Mouse (Mus musculus) midbrain, embryonic 12.5 days (tissue): ENCODE data around the gene Dennd5a. TPM values are rescaled to one million over a fixed set of nuclear protein-coding genes. Genes with fewer than 3 reads are reported as not detected.
"Not testable (repeated sequence)": the region's sequence is repeated elsewhere in the genome, so short reads cannot be mapped to it uniquely, and the experiment has no call there.

Source experiments
- ATAC-seq: fragments of 200-750 bp; cut with Nextera tagmentation; 2 replicates; pipeline ENCODE4 v1.8.0; 2017; ENCODE audit warnings: low read depth, moderate TSS enrichment, moderate library complexity; ENCODE audit not compliant: low FRiP score
- H3K27ac ChIP-seq: fragments of 300-500 bp; sonication (generic); replicated peaks from 2 replicates; pipeline ENCODE4 v1.5.1; 2016; ENCODE audit warnings: mild to moderate bottlenecking
- H3K27me3 ChIP-seq: fragments of 300-500 bp; sonication (generic); 2 replicates; pipeline ENCODE4 v1.6.1; 2016; ENCODE audit warnings: mild to moderate bottlenecking
- H3K36me3 ChIP-seq: fragments of 300-500 bp; sonication (generic); 2 replicates; pipeline ENCODE4 v1.6.1; 2016
- H3K4me1 ChIP-seq: fragments of 300-500 bp; sonication (generic); 2 replicates; pipeline ENCODE4 v1.6.1; 2016
- H3K4me2 ChIP-seq: fragments of 300-500 bp; sonication (generic); replicated peaks from 2 replicates; pipeline ENCODE4 v1.6.1; 2016; ENCODE audit warnings: mild to moderate bottlenecking, moderate library complexity
- H3K4me3 ChIP-seq: fragments of 300-500 bp; sonication (generic); 2 replicates; pipeline ENCODE4 v1.5.1; 2016; ENCODE audit warnings: mild to moderate bottlenecking
- H3K9ac ChIP-seq: fragments of 300-500 bp; sonication (generic); replicated peaks from 2 replicates; pipeline ENCODE4 v1.6.1; 2016; ENCODE audit warnings: mild to moderate bottlenecking, moderate library complexity
- H3K9me3 ChIP-seq: fragments of 300-500 bp; sonication (generic); 2 replicates; pipeline ENCODE4 v1.6.1; 2016; ENCODE audit warnings: mild to moderate bottlenecking
- WGBS: fragments of 180-500 bp; shearing (Covaris S2); methylation state at CpG from one replicate; pipeline ENCODE4 v1.1.7; 2016; 5-methylcytosine and 5-hydroxymethylcytosine counted together
- polyA plus RNA-seq: library from polyadenylated mRNA; unstranded; fragments of >200 nt; fragmentation: Nextera tagmentation; extraction: Ambion mirVana; gene quantifications from 2 replicates; pipeline ENCODE4 v1.2.1, GENCODE M21; 2016

The Dennd5a gene
- polyA plus RNA-seq, 1 experiment from 2014 or later = 51.8 TPM

DNA sequence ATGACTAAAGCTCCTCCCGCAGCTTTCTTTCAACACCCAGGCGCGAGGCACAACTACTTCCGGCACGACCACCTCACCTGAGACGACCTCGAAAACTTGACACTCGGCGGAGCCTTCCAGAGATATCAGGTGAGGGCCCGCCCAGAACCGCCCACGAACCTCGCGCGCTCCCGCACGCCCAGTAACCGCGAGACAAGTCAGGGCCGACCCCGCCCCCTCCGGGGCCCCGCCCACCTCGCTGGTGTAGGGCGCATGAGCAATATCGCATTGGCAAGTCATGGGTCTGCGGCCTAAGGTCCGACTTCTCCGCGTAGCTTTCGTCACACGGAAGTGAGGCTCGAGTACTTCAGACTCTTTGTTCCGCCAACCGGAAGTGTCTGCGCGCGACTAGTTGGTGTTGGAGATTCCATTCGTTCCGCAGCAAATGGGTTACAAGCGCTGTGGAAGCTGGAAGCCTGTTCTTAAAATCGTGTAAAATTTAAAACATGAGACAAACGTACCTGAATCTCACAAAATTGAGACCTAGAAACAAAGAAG lies 25.9 kb upstream of the Dennd5a start:
- ATAC-seq = peak; percentile 98
- peak overlapping the region; percentile 87 for H3K4me2 ChIP-seq
- no peaks in the 10 kb centered on the region for H3K27me3 ChIP-seq
- WGBS = under 1% methylated on average over 43 of the region's 43 CpGs
- H3K9me3 ChIP-seq = no peaks in the 10 kb centered on the region
- peak overlapping the region; percentile 72 for H3K4me3 ChIP-seq
- H3K36me3 ChIP-seq = peaks cover 16% of the 10 kb centered on the region
- H3K9ac ChIP-seq = peak overlapping the region; percentile 70
- H3K27ac ChIP-seq = peak overlapping the region; percentile 85
- H3K4me1 ChIP-seq = peaks cover 19% of the 10 kb centered on the region

DNA sequence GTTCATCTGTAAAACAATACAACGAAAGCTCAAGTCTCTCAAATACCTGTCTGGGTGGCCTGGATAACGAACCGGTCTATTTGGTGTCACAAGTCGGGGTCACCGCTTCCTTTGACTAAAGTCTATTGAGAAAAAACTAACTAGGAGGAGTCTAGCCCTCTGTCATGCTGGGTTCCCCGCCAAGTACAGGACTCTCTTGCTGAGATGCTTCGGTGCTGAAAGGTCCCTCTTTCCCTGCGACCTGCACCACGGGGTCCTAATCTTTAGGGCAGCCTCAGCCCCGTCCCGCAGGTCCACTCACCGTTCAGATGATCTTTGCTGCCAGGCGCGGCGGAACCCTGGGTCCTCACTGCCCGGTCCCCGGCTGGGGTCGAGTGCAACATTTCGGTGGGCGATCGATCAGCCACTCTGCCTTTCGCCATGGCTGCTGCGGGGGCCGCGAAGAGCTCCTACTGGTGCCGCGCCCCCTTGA lies 25.4 kb upstream of the Dennd5a start:
- peaks cover 17% of the 10 kb centered on the region for H3K36me3 ChIP-seq
- no peaks in the 10 kb centered on the region for H3K9me3 ChIP-seq
- no peaks in the 10 kb centered on the region for H3K27me3 ChIP-seq
- ATAC-seq = no peak; the same call in 1 of the 2 replicates
- H3K27ac ChIP-seq = peak overlapping the region; percentile 67
- peak overlapping the region; percentile 87 for H3K4me2 ChIP-seq
- H3K4me1 ChIP-seq = peaks cover 19% of the 10 kb centered on the region
- WGBS = under 1% methylated on average over 27 of the region's 27 CpGs
- H3K9ac ChIP-seq = peak overlapping the region; percentile 70
- H3K4me3 ChIP-seq = peak overlapping the region; percentile 72

DNA sequence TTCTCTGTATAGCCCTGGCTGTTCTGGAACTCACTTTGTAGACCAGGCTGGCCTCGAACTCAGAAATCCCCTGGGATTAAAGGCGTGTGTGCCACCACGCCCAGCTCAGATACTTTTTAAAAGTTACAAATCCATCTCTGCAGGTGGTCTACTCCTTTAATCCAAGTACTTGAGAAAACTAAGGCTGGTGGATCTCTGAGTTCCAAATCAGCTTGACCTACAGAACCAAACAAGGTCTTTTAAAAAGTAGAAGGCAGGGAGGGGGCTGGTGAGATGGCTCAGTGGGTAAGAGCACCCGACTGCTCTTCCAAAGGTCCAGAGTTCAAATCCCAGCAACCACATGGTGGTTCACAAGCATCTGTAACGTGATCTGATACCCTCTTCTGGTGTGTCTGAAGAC lies 24.3 kb upstream of the Dennd5a start:
- not testable (repeated sequence) for H3K4me3 ChIP-seq, H3K9me3 ChIP-seq, ATAC-seq, H3K27me3 ChIP-seq, H3K9ac ChIP-seq, H3K27ac ChIP-seq
- WGBS = 74% methylated on average over 5 of the region's 5 CpGs
- Histone ChIP-seq H3K36me3 (peaks cover 26% of the 10 kb centered on the region), H3K4me1 (peaks cover 19% of the 10 kb centered on the region), H3K4me2 (peak overlapping the region; percentile 87)

DNA sequence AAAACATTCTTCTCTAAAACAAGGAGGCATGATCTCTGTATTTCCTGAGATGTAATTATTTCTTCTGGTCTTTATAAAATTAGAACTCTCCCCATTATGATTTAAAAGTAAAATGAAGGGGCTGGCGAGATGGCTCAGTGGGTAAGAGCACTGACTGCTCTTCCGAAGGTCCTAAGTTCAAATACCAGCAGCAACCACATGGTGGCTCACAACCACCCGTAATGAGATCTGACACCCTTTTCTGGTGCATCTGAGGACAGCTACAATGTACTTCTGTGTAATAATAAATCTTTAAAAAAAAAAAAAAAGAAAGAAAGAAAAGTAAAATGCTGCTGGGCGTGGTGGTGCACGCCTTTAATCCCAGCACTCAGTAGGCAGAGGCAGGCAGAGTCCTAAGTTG lies 16.9 kb upstream of the Dennd5a start:
- H3K4me1 ChIP-seq, H3K9ac ChIP-seq, H3K9me3 ChIP-seq, ATAC-seq, H3K27ac ChIP-seq, H3K4me2 ChIP-seq, H3K4me3 ChIP-seq, H3K27me3 ChIP-seq: not testable (repeated sequence)
- 83% methylated on average over 5 of the region's 5 CpGs for WGBS
- peaks cover 62% of the 10 kb centered on the region for H3K36me3 ChIP-seq

DNA sequence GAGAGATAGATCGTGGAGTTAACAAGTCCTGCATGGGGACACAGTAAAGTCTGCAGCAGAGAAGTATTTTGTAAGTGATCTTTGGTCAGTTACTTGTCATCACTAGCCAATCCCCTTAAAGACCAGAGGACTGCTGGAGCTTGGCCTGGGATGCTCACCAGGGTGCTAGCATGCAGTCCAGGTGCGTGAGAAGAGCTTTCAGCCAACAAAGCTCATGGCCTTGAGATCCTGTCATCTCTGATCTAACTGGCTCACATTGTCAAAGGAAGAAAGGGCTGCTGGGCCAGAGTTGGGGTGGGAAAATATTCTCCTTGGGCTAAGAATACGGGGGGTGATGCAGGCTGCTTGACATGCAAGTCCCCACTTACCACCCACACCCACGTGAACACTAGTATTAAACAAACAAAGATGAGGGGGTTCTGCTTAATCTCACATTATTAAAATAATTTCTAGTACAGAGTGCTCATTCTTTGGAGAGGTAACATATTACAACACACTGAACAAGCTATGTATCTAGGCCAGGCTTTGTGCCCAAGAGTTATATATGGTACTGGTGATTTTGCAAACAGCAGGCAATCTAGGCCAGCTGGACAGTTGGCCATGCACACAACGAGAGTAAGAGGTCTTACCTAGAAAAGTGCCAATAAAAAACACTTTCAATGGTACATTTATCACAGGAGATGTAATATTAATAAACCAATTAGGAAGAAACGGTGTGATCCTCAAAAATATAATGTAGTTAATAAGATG lies 15.9 kb upstream of the Dennd5a start:
- 94% methylated on average over 6 of the region's 6 CpGs for WGBS
- Histone ChIP-seq H3K36me3 (peaks cover 53% of the 10 kb centered on the region), H3K4me1 (no peaks in the 10 kb centered on the region), H3K9me3 (no peaks in the 10 kb centered on the region), H3K27me3 (no peaks in the 10 kb centered on the region), H3K9ac (no peak overlapping the region), H3K4me3 (no peak overlapping the region), H3K4me2 (no peak overlapping the region), H3K27ac (no peak overlapping the region)
- ATAC-seq = no peak

DNA sequence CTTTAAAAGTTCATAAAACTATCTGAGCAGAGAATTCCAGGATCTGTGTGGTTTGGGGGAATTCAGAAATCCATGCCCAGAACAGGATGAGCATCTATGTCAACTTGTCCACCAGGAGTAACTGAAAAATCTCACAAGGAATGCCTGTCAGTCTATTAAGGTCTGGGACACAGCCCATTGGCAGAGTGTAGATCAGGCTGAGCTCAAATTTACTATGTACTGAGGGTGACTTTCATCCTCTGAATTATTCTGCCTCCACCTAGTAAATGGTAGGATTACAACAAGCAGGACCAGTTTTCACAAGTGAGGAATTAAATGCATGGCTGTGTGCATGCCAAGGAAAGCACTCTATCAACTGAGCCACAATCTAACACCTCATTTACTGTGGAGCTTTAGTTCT lies 9.3 kb upstream of the Dennd5a start:
- H3K27me3 ChIP-seq = no peaks in the 10 kb centered on the region
- H3K4me3 ChIP-seq = no peak overlapping the region
- H3K4me2 ChIP-seq = no peak overlapping the region
- ATAC-seq = 0 out of 2 replicates have a peak, but pooled peaks have one; percentile 18
- peaks cover 7% of the 10 kb centered on the region; the same call in 1 of the 2 replicates for H3K36me3 ChIP-seq
- H3K9ac ChIP-seq = no peak overlapping the region
- H3K4me1 ChIP-seq = peaks cover 20% of the 10 kb centered on the region
- H3K27ac ChIP-seq = peak overlapping the region; percentile 64
- no peaks in the 10 kb centered on the region for H3K9me3 ChIP-seq

DNA sequence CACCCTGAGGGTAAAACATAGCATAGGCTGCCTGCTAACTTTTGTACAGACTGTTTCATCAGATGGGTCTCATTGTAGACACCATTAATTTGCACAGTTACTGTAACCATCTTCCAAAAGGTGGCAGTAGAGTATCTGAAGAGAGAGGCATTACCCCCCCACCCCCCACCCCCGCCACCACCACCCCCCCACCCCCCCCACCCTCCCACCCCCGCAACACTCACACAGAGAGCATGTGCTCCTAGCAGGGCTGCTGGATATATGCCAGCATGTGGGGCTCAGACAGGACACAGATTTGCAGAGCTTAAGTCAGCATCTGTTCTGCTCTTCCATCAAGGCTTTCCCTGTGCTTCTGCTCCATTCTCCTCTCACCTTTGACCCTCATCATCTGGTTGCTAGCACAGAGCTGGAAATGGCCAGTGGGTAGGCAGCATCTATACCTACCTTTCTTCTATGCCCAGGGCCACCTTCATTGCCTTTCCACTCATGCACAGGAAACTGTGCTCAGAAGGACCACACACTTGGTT lies 8.7 kb upstream of the Dennd5a start:
- H3K9me3 ChIP-seq = no peaks in the 10 kb centered on the region
- H3K4me3 ChIP-seq = no peak overlapping the region
- ATAC-seq = peak; percentile 66
- WGBS = 13% methylated on average over 2 of the region's 2 CpGs
- peaks cover 20% of the 10 kb centered on the region for H3K4me1 ChIP-seq
- peaks cover 7% of the 10 kb centered on the region; the same call in 1 of the 2 replicates for H3K36me3 ChIP-seq
- no peak overlapping the region for H3K4me2 ChIP-seq
- H3K9ac ChIP-seq = no peak overlapping the region
- H3K27ac ChIP-seq = peak overlapping the region; percentile 64
- H3K27me3 ChIP-seq = no peaks in the 10 kb centered on the region

DNA sequence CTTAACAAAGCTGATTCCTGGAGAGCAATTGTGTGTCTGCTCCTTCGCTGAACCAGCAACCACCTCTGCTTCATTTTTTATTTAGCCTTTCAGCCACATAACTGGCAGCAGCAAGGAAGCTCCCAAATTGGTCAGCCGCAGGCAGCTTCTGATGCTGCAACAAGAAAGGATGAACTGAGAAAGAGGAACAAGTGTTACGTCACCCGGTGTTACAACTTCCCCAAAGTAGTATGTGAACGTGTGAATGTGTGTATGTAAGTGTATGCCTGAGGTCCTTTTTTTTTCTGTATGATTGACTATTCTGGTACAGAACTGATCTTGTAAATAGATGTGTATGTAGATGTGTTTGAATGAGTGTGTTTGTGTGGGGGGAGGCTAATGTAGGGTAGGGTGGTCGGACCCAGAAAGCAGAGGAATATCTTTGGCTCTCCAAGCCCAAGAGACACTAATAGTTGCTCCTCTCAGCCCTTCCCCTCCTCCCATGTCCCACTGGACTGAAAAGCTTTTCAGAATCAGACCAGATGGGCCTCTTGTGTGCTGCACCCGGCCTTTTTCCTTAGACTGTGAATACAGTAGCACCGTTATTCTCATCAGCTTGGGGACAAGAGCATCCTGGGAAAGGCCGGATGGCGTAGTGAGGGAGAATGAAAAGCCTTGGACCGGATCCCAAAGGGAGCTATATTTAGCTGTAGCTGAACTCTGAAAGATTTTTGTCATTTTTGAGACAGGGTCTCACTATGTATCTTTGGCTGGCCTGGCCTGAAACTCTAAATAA lies 7.7 kb upstream of the Dennd5a start:
- Histone ChIP-seq H3K4me1 (peaks cover 20% of the 10 kb centered on the region), H3K36me3 (peaks cover 6% of the 10 kb centered on the region; the same call in 1 of the 2 replicates), H3K9me3 (no peaks in the 10 kb centered on the region), H3K9ac (no peak overlapping the region), H3K27me3 (no peaks in the 10 kb centered on the region), H3K27ac (peak overlapping the region; percentile 64), H3K4me3 (no peak overlapping the region), H3K4me2 (no peak overlapping the region)
- WGBS = 70% methylated on average over 11 of the region's 11 CpGs
- peak; percentile 70 for ATAC-seq

DNA sequence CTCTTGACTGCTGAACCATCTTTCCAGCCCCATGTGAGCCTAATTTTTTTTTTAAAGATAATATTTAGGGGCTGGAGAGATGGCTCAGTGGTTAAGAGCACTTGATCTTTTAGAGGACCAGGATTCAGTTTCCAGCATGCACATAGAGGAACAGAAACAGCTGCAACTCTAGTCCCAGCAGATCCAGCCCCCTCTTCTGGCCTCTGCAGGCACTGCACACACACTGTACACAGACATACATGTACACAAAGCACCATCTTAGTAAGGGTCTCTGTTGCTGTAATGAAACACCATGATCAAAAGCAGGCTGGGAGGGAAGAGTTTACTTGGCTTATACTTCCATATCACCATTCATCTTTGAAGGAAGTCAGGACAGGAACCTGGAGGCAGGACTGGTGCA lies 5.4 kb upstream of the Dennd5a start:
- no peak overlapping the region for H3K27ac ChIP-seq
- ATAC-seq = no peak

DNA sequence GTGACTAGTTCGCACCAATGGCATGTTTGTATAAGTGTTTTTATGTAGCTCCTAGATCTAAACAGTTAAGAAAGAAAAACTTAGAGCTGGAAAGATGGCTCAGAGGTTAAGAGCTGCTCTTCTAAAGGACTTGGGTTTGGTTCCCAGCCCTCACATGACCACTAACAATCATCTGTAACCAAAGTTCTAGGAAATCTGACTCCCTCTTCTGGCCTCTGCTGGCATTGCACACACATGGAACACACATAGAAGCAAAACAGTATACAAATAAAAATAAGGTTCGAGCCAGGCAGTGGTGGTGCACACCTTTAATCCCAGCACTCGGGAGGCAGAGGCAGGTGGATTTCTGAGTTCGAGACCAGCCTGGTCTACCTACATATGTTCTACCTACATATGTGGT lies 3.4 kb upstream of the Dennd5a start:
- Histone ChIP-seq H3K36me3 (no peaks in the 10 kb centered on the region), H3K27ac (no peak overlapping the region), H3K27me3 (no peaks in the 10 kb centered on the region), H3K9me3 (no peaks in the 10 kb centered on the region), H3K4me1 (peaks cover 24% of the 10 kb centered on the region), H3K4me3 (no peak overlapping the region), H3K4me2 (no peak overlapping the region), H3K9ac (no peak overlapping the region)
- 92% methylated on average over 4 of the region's 4 CpGs for WGBS
- no peak for ATAC-seq

More for the DNA sequence above, 5.4 kb upstream of the Dennd5a start:
- Histone ChIP-seq H3K27me3 (no peaks in the 10 kb centered on the region), H3K4me1 (peaks cover 25% of the 10 kb centered on the region), H3K36me3 (no peaks in the 10 kb centered on the region), H3K9ac (no peak overlapping the region), H3K4me3 (no peak overlapping the region), H3K9me3 (no peaks in the 10 kb centered on the region), H3K4me2 (no peak overlapping the region)

DNA sequence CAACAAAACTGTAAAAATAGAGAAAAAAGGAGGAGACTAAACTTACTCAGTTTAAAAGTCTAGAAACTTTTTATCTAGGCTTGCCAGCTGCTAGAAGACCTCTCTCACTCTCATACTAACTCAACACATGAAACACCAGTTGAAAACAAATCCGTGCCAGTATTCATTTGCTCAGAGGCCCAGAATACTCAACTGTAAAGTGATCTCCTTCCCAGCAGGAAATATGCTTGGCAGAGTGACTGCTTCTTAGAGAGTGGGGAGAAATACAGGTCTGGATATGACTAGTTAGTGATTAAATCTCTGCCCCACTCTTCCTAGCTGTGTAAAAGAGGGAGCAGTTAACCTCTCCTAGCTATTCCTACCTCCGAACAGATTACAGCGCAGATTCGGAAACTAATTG lies 2.3 kb upstream of the Dennd5a start:
- Histone ChIP-seq H3K9ac (no peak overlapping the region), H3K4me1 (peaks cover 24% of the 10 kb centered on the region), H3K4me2 (no peak overlapping the region), H3K27me3 (no peaks in the 10 kb centered on the region), H3K27ac (no peak overlapping the region), H3K36me3 (no peaks in the 10 kb centered on the region), H3K9me3 (no peaks in the 10 kb centered on the region), H3K4me3 (no peak overlapping the region)
- WGBS = 83% methylated on average over 4 of the region's 4 CpGs
- no peak for ATAC-seq

DNA sequence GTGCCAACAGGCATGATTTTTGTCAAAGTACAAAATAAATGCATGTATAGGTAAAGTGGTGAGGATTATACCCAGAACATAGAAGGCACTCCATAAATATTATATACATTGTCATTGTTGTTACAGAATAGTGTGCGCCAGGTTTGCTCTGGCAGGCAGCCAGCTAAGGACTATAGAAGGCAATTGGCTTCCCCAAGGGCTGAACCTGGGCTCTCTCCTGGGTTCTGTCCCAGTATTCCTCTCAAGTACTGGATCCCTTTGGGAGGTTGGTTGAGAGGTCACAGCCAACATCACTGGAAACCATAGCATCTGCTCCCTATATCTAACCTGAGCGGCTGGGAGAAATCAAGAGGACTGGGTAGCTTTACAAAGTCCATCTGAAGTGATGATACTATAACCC lies 1.3 kb upstream of the Dennd5a start:
- H3K9ac ChIP-seq = no peak overlapping the region
- peaks cover 25% of the 10 kb centered on the region for H3K4me1 ChIP-seq
- no peak overlapping the region for H3K4me2 ChIP-seq
- no peak overlapping the region for H3K27ac ChIP-seq
- no peaks in the 10 kb centered on the region for H3K9me3 ChIP-seq
- H3K4me3 ChIP-seq = no peak overlapping the region
- no peak for ATAC-seq
- H3K36me3 ChIP-seq = no peaks in the 10 kb centered on the region
- H3K27me3 ChIP-seq = no peaks in the 10 kb centered on the region
- 78% methylated on average over 2 of the region's 2 CpGs for WGBS
